Mouse (Mus musculus) cerebellum, adult 2 months (tissue): ENCODE results near the gene Pum3.

ENCODE experiments used
- CTCF ChIP-seq: fragments of 200-500 bp; IDR thresholded peaks from 2 replicates; pipeline ENCODE4 v1.5.1; 2011; ENCODE audit warnings: low read depth, mild to moderate bottlenecking, control low read depth, low read length, moderate library complexity, borderline replicate concordance; ENCODE audit not compliant: insufficient read depth
- POLR2A ChIP-seq: fragments of 200-500 bp; IDR thresholded peaks from 2 replicates; pipeline ENCODE4 v1.6.1; 2011; ENCODE audit warnings: low read length, control low read depth, borderline replicate concordance; ENCODE audit not compliant: insufficient read depth

GRCm38 (mm10) chr19:27429745-27430251, at the start of gene Pum3:
- TF ChIP-seq POLR2A (peak; percentile 93), CTCF (no peak)
